Mouse (Mus musculus) intestine, postnatal 0 days (tissue): ENCODE results near the gene Kcnk16. TPM values are rescaled to one million over a fixed set of nuclear protein-coding genes. Genes with fewer than 3 reads are reported as not detected.

Source experiments
- ATAC-seq: fragments of 200-750 bp; cut with Nextera tagmentation; 2 replicates; pipeline ENCODE4 v1.8.0; 2017; ENCODE audit warnings: mild to moderate bottlenecking, moderate TSS enrichment, moderate library complexity
- H3K27ac ChIP-seq: fragments of 300-500 bp; sonication (generic); 2 replicates; pipeline ENCODE4 v1.5.1; 2014; ENCODE audit warnings: mild to moderate bottlenecking, low read depth, low read length, moderate library complexity
- H3K27me3 ChIP-seq: fragments of 300-500 bp; sonication (generic); replicated peaks from 2 replicates; pipeline ENCODE4 v1.6.1; 2014; ENCODE audit warnings: low read length, mixed read lengths; ENCODE audit not compliant: control insufficient read depth, insufficient read depth
- H3K36me3 ChIP-seq: fragments of 300-500 bp; sonication (generic); 2 replicates; pipeline ENCODE4 v1.6.1; 2014; ENCODE audit warnings: mild to moderate bottlenecking, moderate library complexity; ENCODE audit not compliant: control insufficient read depth, insufficient read depth
- H3K4me1 ChIP-seq: fragments of 300-500 bp; sonication (generic); replicated peaks from 2 replicates; pipeline ENCODE4 v1.6.1; 2014; ENCODE audit warnings: antibody characterized with exemption, low read length, mixed read lengths; ENCODE audit not compliant: control insufficient read depth, insufficient read depth
- H3K4me2 ChIP-seq: fragments of 300-500 bp; sonication (generic); replicated peaks from 2 replicates; pipeline ENCODE4 v1.6.1; 2014; ENCODE audit warnings: low read depth, mild to moderate bottlenecking, moderate library complexity
- H3K4me3 ChIP-seq: fragments of 300-500 bp; sonication (generic); 2 replicates; pipeline ENCODE4 v1.5.1; 2014; ENCODE audit warnings: low read depth, low read length
- H3K9ac ChIP-seq: fragments of 300-500 bp; sonication (generic); 2 replicates; pipeline ENCODE4 v1.6.1; 2014; ENCODE audit warnings: mild to moderate bottlenecking, low read depth, low read length
- H3K9me3 ChIP-seq: fragments of 300-500 bp; sonication (generic); 2 replicates; pipeline ENCODE4 v1.6.1; 2016; ENCODE audit warnings: mixed run types; ENCODE audit not compliant: control insufficient read depth
- CTCF ChIP-seq: sonication (generic); IDR thresholded peaks from 2 replicates; pipeline ENCODE4 v1.5.1; 2016; ENCODE audit warnings: low read depth, mild to moderate bottlenecking, control low read depth, antibody characterized with exemption, moderate library complexity
- WGBS: fragments of 180-500 bp; shearing (Covaris S2); extraction: QIAGEN DNeasy Blood & Tissue Kit; methylation state at CpG from one replicate; pipeline ENCODE4 v1.1.7; 2014; 5-methylcytosine and 5-hydroxymethylcytosine counted together
- polyA plus RNA-seq: library from polyadenylated mRNA; unstranded; fragments of >200 nt; fragmentation: Nextera tagmentation; extraction: Ambion mirVana; gene quantifications from 2 replicates; pipeline ENCODE4 v1.2.1, GENCODE M21; 2015

The Kcnk16 gene
- polyA plus RNA-seq, 1 experiment from 2014 or later = 1.1 TPM

GRCm38 (mm10) chr14:20294117-20294892 is 25.3 kb upstream of the Kcnk16 start, which contains the start of gene Nudt13:
Gene Nudt13, plus strand, starts transcription at chr14:20294697.
- H3K4me3 ChIP-seq = peak within 1 kb of the TSS; percentile 63
- H3K4me1 ChIP-seq = no peaks in the 10 kb centered on the region
- H3K9ac ChIP-seq = peak within 1 kb of the TSS; percentile 46; the same call in 1 of the 2 replicates
- no peaks in the 10 kb centered on the region for H3K27me3 ChIP-seq
- WGBS = 24% methylated on average over 14 of the region's 14 CpGs
- no peaks in the 10 kb centered on the region for H3K9me3 ChIP-seq
- no peak within 1 kb of the TSS for H3K27ac ChIP-seq
- no peak for TF ChIP-seq CTCF
- peak within 1 kb of the TSS; percentile 70 for H3K4me2 ChIP-seq
- peak; percentile 92 for ATAC-seq
- no peaks in the 10 kb centered on the region for H3K36me3 ChIP-seq

GRCm38 (mm10) chr14:20291391-20291790 is 22.4 kb upstream of the Kcnk16 start:
- no peaks in the 10 kb centered on the region for H3K4me1 ChIP-seq
- H3K9me3 ChIP-seq = no peaks in the 10 kb centered on the region
- H3K36me3 ChIP-seq = no peaks in the 10 kb centered on the region
- no peak overlapping the region for H3K4me2 ChIP-seq
- 49% methylated on average over 4 of the region's 4 CpGs for WGBS
- no peak overlapping the region for H3K27ac ChIP-seq
- H3K27me3 ChIP-seq = no peaks in the 10 kb centered on the region
- H3K9ac ChIP-seq = no peak overlapping the region
- no peak overlapping the region for H3K4me3 ChIP-seq
- no peak for TF ChIP-seq CTCF
- no peak for ATAC-seq

- no peaks in the 10 kb centered on the region for H3K9me3 ChIP-seq
- 67% methylated on average over 6 of the region's 6 CpGs for WGBS
- no peak overlapping the region for H3K4me2 ChIP-seq
- H3K4me1 ChIP-seq = no peaks in the 10 kb centered on the region
- no peak overlapping the region for H3K27ac ChIP-seq
- H3K9ac ChIP-seq = no peak overlapping the region
- no peaks in the 10 kb centered on the region for H3K27me3 ChIP-seq
- H3K36me3 ChIP-seq = no peaks in the 10 kb centered on the region
- H3K4me3 ChIP-seq = no peak overlapping the region
- TF ChIP-seq CTCF = no peak
- ATAC-seq = no peak
These were observed 578 bp downstream of the Kcnk16 start for GRCm38 (mm10) chr14:20268421-20268820.

GRCm38 (mm10) chr14:20262346-20262745 is 6.7 kb downstream of the Kcnk16 start:
- ATAC-seq = no peak
- WGBS = 79% methylated on average over 4 of the region's 4 CpGs
- Histone ChIP-seq H3K27ac (no peak overlapping the region), H3K9me3 (no peaks in the 10 kb centered on the region), H3K4me2 (no peak overlapping the region), H3K9ac (no peak overlapping the region), H3K36me3 (no peaks in the 10 kb centered on the region), H3K4me1 (no peaks in the 10 kb centered on the region), H3K27me3 (no peaks in the 10 kb centered on the region), H3K4me3 (no peak overlapping the region)
- TF ChIP-seq CTCF = no peak

GRCm38 (mm10) chr14:20258185-20259113 is 10.6 kb downstream of the Kcnk16 start:
- Histone ChIP-seq H3K4me1 (no peaks in the 10 kb centered on the region), H3K36me3 (no peaks in the 10 kb centered on the region)
- ATAC-seq = peak; percentile 67

More at GRCm38 (mm10) chr14:20258185-20259113, 10.6 kb downstream of the Kcnk16 start:
- no peak overlapping the region for H3K27ac ChIP-seq
- H3K9me3 ChIP-seq = no peaks in the 10 kb centered on the region
- no peak overlapping the region for H3K9ac ChIP-seq
- H3K4me3 ChIP-seq = no peak overlapping the region
- WGBS = 48% methylated on average over 8 of the region's 8 CpGs
- TF ChIP-seq CTCF = peak; percentile 94
- H3K27me3 ChIP-seq = no peaks in the 10 kb centered on the region
- no peak overlapping the region for H3K4me2 ChIP-seq
